Mouse (Mus musculus): Measurements from ENCODE around the gene Wt1.

DNA sequence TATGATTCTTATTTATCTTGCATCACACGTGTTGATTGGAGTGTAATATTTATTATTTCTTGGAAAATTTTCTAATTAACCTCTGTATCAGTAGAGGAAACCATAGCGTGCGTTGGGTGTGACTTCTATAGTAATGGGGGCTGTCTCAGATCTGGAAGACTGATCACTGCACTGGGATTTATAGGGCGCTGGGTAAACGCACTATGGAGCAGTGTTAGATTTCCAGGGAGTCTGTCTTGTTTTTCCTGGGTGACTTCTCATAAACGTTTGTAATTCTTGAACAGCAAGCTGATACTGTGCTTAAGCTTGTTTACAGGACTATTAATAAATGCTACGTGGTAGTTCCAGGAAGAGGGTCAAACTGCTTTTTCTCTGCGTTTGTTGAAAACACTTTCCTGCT lies 8.7 kb upstream of the Wt1 start:
- TF ChIP-seq EP300 (IDR thresholded peaks at IDR 0.05; ENCODE audit: insufficient read depth, low read depth, low read length) (no peak), POLR2A (IDR thresholded peaks at IDR 0.05; ENCODE audit: insufficient read depth, low read length) (no peak)
